In genomic region chr8:38928340-38928739, GRCm38 (mm10) we compare ENCODE assay signal across 32 mouse cellular contexts.
DNase-seq lines count a peak whose midpoint lies in the region; ATAC-seq lines count a peak whose summit lies in the region.
"Had no signal": no experiment of that assay in that cellular context is flagged by ENCODE, and none has a peak within 500 bp of the region (broad histone marks: within the 10 kb centered on the region; RNA-seq: fewer than 3 reads in every experiment).

No protein-coding gene starts in this region.

- no peak overlapping the region for H3K4me3 ChIP-seq in forebrain, embryonic 13.5 days
- no peak overlapping the region for H3K4me3 ChIP-seq in forebrain, embryonic 10.5 days
- no peak overlapping the region for H3K4me3 ChIP-seq in hindbrain, embryonic 13.5 days
- no peak overlapping the region for H3K4me3 ChIP-seq in hindbrain, embryonic 11.5 days (ENCODE audit: low read depth, low read length)
- no peak overlapping the region for H3K4me3 ChIP-seq in midbrain, embryonic 16.5 days (ENCODE audit: low read depth, low read length)
- H3K4me3 ChIP-seq in midbrain, embryonic 11.5 days (ENCODE audit: low read depth, low read length) = no peak overlapping the region
- H3K4me3 ChIP-seq in forebrain, embryonic 15.5 days = no peak overlapping the region
- H3K4me3 ChIP-seq: embryonic facial prominence, embryonic 10.5 days; embryonic facial prominence, embryonic 13.5 days; erythroblast, embryonic 14.5 days; gastrocnemius, adult 2 months; heart, embryonic 12.5 days; heart, embryonic 15.5 days had no signal

- no peak for DNase-seq in forebrain, embryonic 10.5 days (ENCODE audit: extremely low spot score, low spot score)
- no peak for DNase-seq in hindbrain, embryonic 11.5 days (ENCODE audit: low spot score)
- DNase-seq in midbrain, embryonic 11.5 days (ENCODE audit: low spot score, missing footprints) = no peak
- no peak for DNase-seq in heart, postnatal 25 days (ENCODE audit: low spot score)
- DNase-seq: adrenal gland, postnatal 10 days; adrenal gland, postnatal 36 days; B cell, adult 2 months; cerebellum, adult 11 months; cerebellum, adult 8-10 months; cerebellum, postnatal 10 days; cerebellum, postnatal 36 days; embryo, embryonic 11 days; gastrocnemius, adult 2 months; gastrocnemius, postnatal 14 days; heart, adult 11 months; heart, postnatal 10 days; heart, postnatal 4 days; kidney, adult 2 months had no signal

- H3K27ac ChIP-seq in forebrain, embryonic 13.5 days = no peak overlapping the region
- no peak overlapping the region for H3K27ac ChIP-seq in forebrain, embryonic 10.5 days
- H3K27ac ChIP-seq in hindbrain, embryonic 13.5 days = no peak overlapping the region
- H3K27ac ChIP-seq in hindbrain, embryonic 11.5 days (ENCODE audit: low read depth, low read length) = no peak overlapping the region
- H3K27ac ChIP-seq in midbrain, embryonic 16.5 days (ENCODE audit: low read length) = no peak overlapping the region
- H3K27ac ChIP-seq in midbrain, embryonic 11.5 days (ENCODE audit: low read depth, low read length) = no peak overlapping the region
- H3K27ac ChIP-seq in forebrain, embryonic 15.5 days (replicated peaks) = no peak overlapping the region
- H3K27ac ChIP-seq: embryonic facial prominence, embryonic 10.5 days; embryonic facial prominence, embryonic 13.5 days; gastrocnemius, adult 2 months; heart, embryonic 15.5 days; hindbrain, embryonic 14.5 days had no signal

- 70% methylated on average over 2 of the region's 2 CpGs for WGBS in forebrain, embryonic 13.5 days
- WGBS in forebrain, embryonic 10.5 days = 91% methylated on average over 2 of the region's 2 CpGs
- WGBS in hindbrain, embryonic 13.5 days = 66% methylated on average over 2 of the region's 2 CpGs
- 88% methylated on average over 2 of the region's 2 CpGs for WGBS in hindbrain, embryonic 11.5 days
- WGBS in midbrain, embryonic 16.5 days = 74% methylated on average over 2 of the region's 2 CpGs
- 87% methylated on average over 2 of the region's 2 CpGs for WGBS in midbrain, embryonic 11.5 days
- 52% methylated on average over 2 of the region's 2 CpGs for WGBS in forebrain, embryonic 15.5 days

- H3K4me1 ChIP-seq in forebrain, embryonic 13.5 days = no peaks in the 10 kb centered on the region
- H3K4me1 ChIP-seq in forebrain, embryonic 10.5 days = no peaks in the 10 kb centered on the region
- no peaks in the 10 kb centered on the region for H3K4me1 ChIP-seq in hindbrain, embryonic 13.5 days (replicated peaks)
- H3K4me1 ChIP-seq in hindbrain, embryonic 11.5 days (replicated peaks; ENCODE audit: control insufficient read depth, insufficient read depth, low read length) = no peaks in the 10 kb centered on the region
- no peaks in the 10 kb centered on the region for H3K4me1 ChIP-seq in midbrain, embryonic 16.5 days (ENCODE audit: control insufficient read depth, insufficient read depth, low read length)
- no peaks in the 10 kb centered on the region for H3K4me1 ChIP-seq in midbrain, embryonic 11.5 days (ENCODE audit: control insufficient read depth, insufficient read depth, low read length)
- no peaks in the 10 kb centered on the region for H3K4me1 ChIP-seq in forebrain, embryonic 15.5 days
- H3K4me1 ChIP-seq: embryonic facial prominence, embryonic 10.5 days; embryonic facial prominence, embryonic 13.5 days; heart, embryonic 12.5 days; heart, embryonic 15.5 days had no signal

- H3K4me2 ChIP-seq in forebrain, embryonic 13.5 days = no peak overlapping the region
- H3K4me2 ChIP-seq in hindbrain, embryonic 13.5 days = no peak overlapping the region
- H3K4me2 ChIP-seq in hindbrain, embryonic 11.5 days (replicated peaks; ENCODE audit: low read depth, low read length) = no peak overlapping the region
- H3K4me2 ChIP-seq in midbrain, embryonic 16.5 days (ENCODE audit: low read length) = no peak overlapping the region
- H3K4me2 ChIP-seq in midbrain, embryonic 11.5 days = no peak overlapping the region
- no peak overlapping the region for H3K4me2 ChIP-seq in forebrain, embryonic 15.5 days (replicated peaks)
- H3K4me2 ChIP-seq: embryonic facial prominence, embryonic 13.5 days; heart, embryonic 12.5 days; heart, embryonic 15.5 days; hindbrain, embryonic 14.5 days had no signal

- ATAC-seq in forebrain, embryonic 13.5 days = peak; percentile 82
- peak; percentile 63 for ATAC-seq in hindbrain, embryonic 13.5 days (ENCODE audit: low FRiP score)
- no peak for ATAC-seq in hindbrain, embryonic 11.5 days (ENCODE audit: low FRiP score)
- 0 out of 2 replicates have a peak, but pooled peaks have one; percentile 60 for ATAC-seq in midbrain, embryonic 16.5 days
- ATAC-seq in midbrain, embryonic 11.5 days (ENCODE audit: low FRiP score) = no peak
- peak; percentile 41; the same call in 1 of the 2 replicates for ATAC-seq in forebrain, embryonic 15.5 days (replicated peaks)
- ATAC-seq: intestine, postnatal 0 days; Patski had no signal

- no peaks in the 10 kb centered on the region for H3K27me3 ChIP-seq in forebrain, embryonic 13.5 days
- H3K27me3 ChIP-seq in forebrain, embryonic 10.5 days (ENCODE audit: poor library complexity, severe bottlenecking) = no peaks in the 10 kb centered on the region
- H3K27me3 ChIP-seq in hindbrain, embryonic 13.5 days = no peaks in the 10 kb centered on the region
- H3K27me3 ChIP-seq in hindbrain, embryonic 11.5 days (ENCODE audit: control insufficient read depth, insufficient read depth, low read length) = no peaks in the 10 kb centered on the region
- H3K27me3 ChIP-seq in midbrain, embryonic 16.5 days (ENCODE audit: control insufficient read depth, insufficient read depth, low read depth, low read length) = no peaks in the 10 kb centered on the region
- no peaks in the 10 kb centered on the region for H3K27me3 ChIP-seq in midbrain, embryonic 11.5 days (ENCODE audit: control insufficient read depth, insufficient read depth, low read length)
- H3K27me3 ChIP-seq in forebrain, embryonic 15.5 days = no peaks in the 10 kb centered on the region
- H3K27me3 ChIP-seq: CH12.LX; embryonic facial prominence, embryonic 13.5 days; heart, embryonic 12.5 days; heart, embryonic 15.5 days had no signal

- no peaks in the 10 kb centered on the region for H3K36me3 ChIP-seq in forebrain, embryonic 13.5 days (ENCODE audit: poor library complexity, severe bottlenecking)
- H3K36me3 ChIP-seq in forebrain, embryonic 10.5 days (replicated peaks) = no peaks in the 10 kb centered on the region
- no peaks in the 10 kb centered on the region for H3K36me3 ChIP-seq in hindbrain, embryonic 13.5 days
- no peaks in the 10 kb centered on the region for H3K36me3 ChIP-seq in hindbrain, embryonic 11.5 days (ENCODE audit: control insufficient read depth, insufficient read depth, low read length)
- no peaks in the 10 kb centered on the region for H3K36me3 ChIP-seq in midbrain, embryonic 16.5 days (ENCODE audit: control insufficient read depth, insufficient read depth, low read length)
- H3K36me3 ChIP-seq in midbrain, embryonic 11.5 days (ENCODE audit: control insufficient read depth, insufficient read depth, low read length) = no peaks in the 10 kb centered on the region
- no peaks in the 10 kb centered on the region for H3K36me3 ChIP-seq in forebrain, embryonic 15.5 days
- H3K36me3 ChIP-seq: embryonic facial prominence, embryonic 10.5 days; embryonic facial prominence, embryonic 13.5 days; G1E; heart, embryonic 12.5 days; heart, embryonic 15.5 days had no signal

- H3K9me3 ChIP-seq in forebrain, embryonic 13.5 days (replicated peaks) = no peaks in the 10 kb centered on the region
- no peaks in the 10 kb centered on the region for H3K9me3 ChIP-seq in forebrain, embryonic 10.5 days
- H3K9me3 ChIP-seq in hindbrain, embryonic 13.5 days = no peaks in the 10 kb centered on the region
- H3K9me3 ChIP-seq in hindbrain, embryonic 11.5 days (ENCODE audit: control insufficient read depth, low read length) = no peaks in the 10 kb centered on the region
- H3K9me3 ChIP-seq in midbrain, embryonic 16.5 days (replicated peaks; ENCODE audit: control insufficient read depth, low read length, poor library complexity, severe bottlenecking) = no peaks in the 10 kb centered on the region
- H3K9me3 ChIP-seq in midbrain, embryonic 11.5 days (ENCODE audit: control insufficient read depth, low read length) = no peaks in the 10 kb centered on the region
- H3K9me3 ChIP-seq in forebrain, embryonic 15.5 days = no peaks in the 10 kb centered on the region
- H3K9me3 ChIP-seq: embryonic facial prominence, embryonic 10.5 days; embryonic facial prominence, embryonic 13.5 days; G1E; heart, embryonic 12.5 days; heart, embryonic 15.5 days had no signal

- intact Hi-C loops in heart, postnatal 25 days (cut with DNase I) = no loop called here

- no peak overlapping the region for H3K9ac ChIP-seq in forebrain, embryonic 13.5 days
- H3K9ac ChIP-seq in hindbrain, embryonic 13.5 days = no peak overlapping the region
- H3K9ac ChIP-seq in hindbrain, embryonic 11.5 days (ENCODE audit: low read depth, low read length) = no peak overlapping the region
- no peak overlapping the region for H3K9ac ChIP-seq in midbrain, embryonic 16.5 days (ENCODE audit: low read depth, low read length)
- no peak overlapping the region for H3K9ac ChIP-seq in midbrain, embryonic 11.5 days (ENCODE audit: low read length)
- no peak overlapping the region for H3K9ac ChIP-seq in forebrain, embryonic 15.5 days (replicated peaks)
- H3K9ac ChIP-seq: embryonic facial prominence, embryonic 13.5 days; heart, embryonic 12.5 days; heart, embryonic 15.5 days; hindbrain, embryonic 14.5 days had no signal

Comparison
In these comparisons a context has a peak if more than half of its experiments do, and no peak if none do; other contexts are left out.
1. ATAC-seq: peak in forebrain, embryonic 13.5 days (single experiment), hindbrain, embryonic 13.5 days (single experiment), midbrain, embryonic 16.5 days (single experiment) and forebrain, embryonic 15.5 days (single experiment); none in hindbrain, embryonic 11.5 days (single experiment) and midbrain, embryonic 11.5 days (single experiment).